Mouse (Mus musculus): Measurements from ENCODE around the gene Apip. TPM values are rescaled to one million over a fixed set of nuclear protein-coding genes. Genes with fewer than 3 reads are reported as not detected.

Gene Apip
- total and polyA plus RNA-seq, 3 experiments, result 49.2 to 68.4 (median 54.5) TPM

GRCm38 (mm10) chr2:103069752-103070405 is 3.6 kb upstream of the Apip start:
- Histone ChIP-seq H3K4me1 (ENCODE audit: insufficient read depth, low read depth, low read length) (peaks cover 34% of the 10 kb centered on the region), H3K27me3 (ENCODE audit: insufficient read depth, low read length) (no peaks in the 10 kb centered on the region), H3K9me3 (replicated peaks) (peaks cover under 1% of the 10 kb centered on the region), H3K36me3 (replicated peaks) (peaks cover 22% of the 10 kb centered on the region), H3K4me3 (ENCODE audit: low read depth, low read length) (no peak overlapping the region)
- TF ChIP-seq POLR2AphosphoS5 (IDR thresholded peaks at IDR 0.05; ENCODE audit: insufficient replicate concordance, low read depth, low read length), result no peak
- TF ChIP-seq GATA2 (IDR thresholded peaks at IDR 0.05; ENCODE audit: borderline replicate concordance, low read depth, low read length), result no peak
- no peak for TF ChIP-seq TAL1 (conservative IDR thresholded peaks at IDR 0.05; ENCODE audit: low read depth, low read length)
- TF ChIP-seq CTCF (IDR thresholded peaks at IDR 0.05; ENCODE audit: low read depth, low read length), result no peak
- no peak for TF ChIP-seq GATA1 (IDR thresholded peaks at IDR 0.05; ENCODE audit: borderline replicate concordance, low read length)
- no peak for ATAC-seq (ENCODE audit: extremely low read depth, insufficient number of reproducible peaks, low FRiP score, poor library complexity, severe bottlenecking)
- no peak for DNase-seq (ENCODE audit: low spot score)

GRCm38 (mm10) chr2:103070586-103070985 is 2.9 kb upstream of the Apip start:
- peaks cover 3% of the 10 kb centered on the region for H3K9me3 ChIP-seq (replicated peaks)
- peaks cover 25% of the 10 kb centered on the region for H3K36me3 ChIP-seq (replicated peaks)
- ATAC-seq (ENCODE audit: extremely low read depth, insufficient number of reproducible peaks, low FRiP score, poor library complexity, severe bottlenecking) (no peak), DNase-seq (ENCODE audit: low spot score) (no peak)
- H3K4me1 ChIP-seq (ENCODE audit: insufficient read depth, low read depth, low read length), result peaks cover 37% of the 10 kb centered on the region
- H3K4me3 ChIP-seq (ENCODE audit: low read depth, low read length), result no peak overlapping the region
- no peaks in the 10 kb centered on the region for H3K27me3 ChIP-seq (ENCODE audit: insufficient read depth, low read length)
- no peak for TF ChIP-seq GATA1 (IDR thresholded peaks at IDR 0.05; ENCODE audit: borderline replicate concordance, low read length)
- TF ChIP-seq GATA2 (IDR thresholded peaks at IDR 0.05; ENCODE audit: borderline replicate concordance, low read depth, low read length), result no peak
- no peak for TF ChIP-seq CTCF (IDR thresholded peaks at IDR 0.05; ENCODE audit: low read depth, low read length)
- no peak for TF ChIP-seq TAL1 (conservative IDR thresholded peaks at IDR 0.05; ENCODE audit: low read depth, low read length)
- no peak for TF ChIP-seq POLR2AphosphoS5 (IDR thresholded peaks at IDR 0.05; ENCODE audit: insufficient replicate concordance, low read depth, low read length)

GRCm38 (mm10) chr2:103081117-103081516 is 7.6 kb downstream of the Apip start:
- TF ChIP-seq TAL1 (conservative IDR thresholded peaks at IDR 0.05; ENCODE audit: low read depth, low read length), result no peak
- TF ChIP-seq GATA1 (IDR thresholded peaks at IDR 0.05; ENCODE audit: borderline replicate concordance, low read length), result no peak
- no peak for TF ChIP-seq GATA2 (IDR thresholded peaks at IDR 0.05; ENCODE audit: borderline replicate concordance, low read depth, low read length)
- TF ChIP-seq POLR2AphosphoS5 (IDR thresholded peaks at IDR 0.05; ENCODE audit: insufficient replicate concordance, low read depth, low read length), result no peak
- TF ChIP-seq CTCF (IDR thresholded peaks at IDR 0.05; ENCODE audit: low read depth, low read length), result no peak
- peaks cover 3% of the 10 kb centered on the region; the same call in 1 of the 2 replicates for H3K4me1 ChIP-seq (ENCODE audit: insufficient read depth, low read depth, low read length)

GRCm38 (mm10) chr2:103081706-103082105 is 8.2 kb downstream of the Apip start:
- H3K4me1 ChIP-seq (ENCODE audit: insufficient read depth, low read depth, low read length), result peaks cover 3% of the 10 kb centered on the region; the same call in 1 of the 2 replicates
- H3K27me3 ChIP-seq (ENCODE audit: insufficient read depth, low read length), result no peaks in the 10 kb centered on the region
- no peaks in the 10 kb centered on the region for H3K9me3 ChIP-seq (replicated peaks)
- ATAC-seq (ENCODE audit: extremely low read depth, insufficient number of reproducible peaks, low FRiP score, poor library complexity, severe bottlenecking) (no peak), DNase-seq (ENCODE audit: low spot score) (no peak)
- TF ChIP-seq CTCF (IDR thresholded peaks at IDR 0.05; ENCODE audit: low read depth, low read length) (no peak), GATA1 (IDR thresholded peaks at IDR 0.05; ENCODE audit: borderline replicate concordance, low read length) (no peak), POLR2AphosphoS5 (IDR thresholded peaks at IDR 0.05; ENCODE audit: insufficient replicate concordance, low read depth, low read length) (no peak), TAL1 (conservative IDR thresholded peaks at IDR 0.05; ENCODE audit: low read depth, low read length) (no peak), GATA2 (IDR thresholded peaks at IDR 0.05; ENCODE audit: borderline replicate concordance, low read depth, low read length) (no peak)
- peaks cover 67% of the 10 kb centered on the region for H3K36me3 ChIP-seq (replicated peaks)
- no peak overlapping the region for H3K4me3 ChIP-seq (ENCODE audit: low read depth, low read length)

More at GRCm38 (mm10) chr2:103081117-103081516, 7.6 kb downstream of the Apip start:
- peaks cover 70% of the 10 kb centered on the region for H3K36me3 ChIP-seq (replicated peaks)
- H3K9me3 ChIP-seq (replicated peaks), result no peaks in the 10 kb centered on the region
- ATAC-seq (ENCODE audit: extremely low read depth, insufficient number of reproducible peaks, low FRiP score, poor library complexity, severe bottlenecking) (no peak), DNase-seq (ENCODE audit: low spot score) (no peak)
- no peaks in the 10 kb centered on the region for H3K27me3 ChIP-seq (ENCODE audit: insufficient read depth, low read length)
- no peak overlapping the region for H3K4me3 ChIP-seq (ENCODE audit: low read depth, low read length)

GRCm38 (mm10) chr2:103082853-103083252 is 9.4 kb downstream of the Apip start:
- ATAC-seq (ENCODE audit: extremely low read depth, insufficient number of reproducible peaks, low FRiP score, poor library complexity, severe bottlenecking), result no peak
- no peak overlapping the region for H3K4me3 ChIP-seq (ENCODE audit: low read depth, low read length)
- H3K4me1 ChIP-seq (ENCODE audit: insufficient read depth, low read depth, low read length), result peaks cover 3% of the 10 kb centered on the region; the same call in 1 of the 2 replicates
- no peaks in the 10 kb centered on the region for H3K27me3 ChIP-seq (ENCODE audit: insufficient read depth, low read length)
- no peaks in the 10 kb centered on the region for H3K9me3 ChIP-seq (replicated peaks)
- DNase-seq (ENCODE audit: low spot score), result no peak
- H3K36me3 ChIP-seq (replicated peaks), result peaks cover 65% of the 10 kb centered on the region
- TF ChIP-seq GATA2 (IDR thresholded peaks at IDR 0.05; ENCODE audit: borderline replicate concordance, low read depth, low read length) (no peak), CTCF (IDR thresholded peaks at IDR 0.05; ENCODE audit: low read depth, low read length) (no peak), POLR2AphosphoS5 (IDR thresholded peaks at IDR 0.05; ENCODE audit: insufficient replicate concordance, low read depth, low read length) (no peak), GATA1 (IDR thresholded peaks at IDR 0.05; ENCODE audit: borderline replicate concordance, low read length) (no peak), TAL1 (conservative IDR thresholded peaks at IDR 0.05; ENCODE audit: low read depth, low read length) (no peak)

GRCm38 (mm10) chr2:103084451-103084850 is 11.0 kb downstream of the Apip start:
- Histone ChIP-seq H3K4me3 (ENCODE audit: low read depth, low read length) (no peak overlapping the region), H3K36me3 (replicated peaks) (peaks cover 67% of the 10 kb centered on the region), H3K4me1 (ENCODE audit: insufficient read depth, low read depth, low read length) (peaks cover 3% of the 10 kb centered on the region; the same call in 1 of the 2 replicates), H3K9me3 (replicated peaks) (no peaks in the 10 kb centered on the region; the same call in 1 of the 2 replicates), H3K27me3 (ENCODE audit: insufficient read depth, low read length) (no peaks in the 10 kb centered on the region)
- DNase-seq (ENCODE audit: low spot score), result no peak
- no peak for ATAC-seq (ENCODE audit: extremely low read depth, insufficient number of reproducible peaks, low FRiP score, poor library complexity, severe bottlenecking)
- no peak for TF ChIP-seq GATA1 (IDR thresholded peaks at IDR 0.05; ENCODE audit: borderline replicate concordance, low read length)
- no peak for TF ChIP-seq POLR2AphosphoS5 (IDR thresholded peaks at IDR 0.05; ENCODE audit: insufficient replicate concordance, low read depth, low read length)
- peak; percentile 31; the same call in 1 of the 2 replicates for TF ChIP-seq CTCF (IDR thresholded peaks at IDR 0.05; ENCODE audit: low read depth, low read length)
